Mouse (Mus musculus): ENCODE results near the gene Gm42957. TPM values are rescaled to one million over a fixed set of nuclear protein-coding genes. Genes with fewer than 3 reads are reported as not detected.
A peak's percentile ranks its signal among the peaks of the same experiment; 100 is the strongest.

The Gm42957 gene
- polyA plus RNA-seq, 1 experiment = 0.01 TPM

GRCm38 (mm10) chr3:96597435-96597891 lies 37.8 kb upstream of the Gm42957 start:
- H3K4me1 ChIP-seq (ENCODE audit: control insufficient read depth) = peaks cover 35% of the 10 kb centered on the region
- H3K9me3 ChIP-seq (ENCODE audit: control insufficient read depth, low read length) = peaks cover 16% of the 10 kb centered on the region
- peaks cover 79% of the 10 kb centered on the region for H3K27me3 ChIP-seq (ENCODE audit: control insufficient read depth)
- TF ChIP-seq TAL1 (IDR thresholded peaks at IDR 0.05; ENCODE audit: low read length) (no peak), GATA1 (IDR thresholded peaks at IDR 0.05; ENCODE audit: low read length) (no peak)
- no peaks in the 10 kb centered on the region for H3K36me3 ChIP-seq (ENCODE audit: control insufficient read depth)
- peak overlapping the region; percentile 29 for H3K4me3 ChIP-seq (replicated peaks)

- Histone ChIP-seq H3K4me1 (ENCODE audit: control insufficient read depth) (peaks cover 26% of the 10 kb centered on the region), H3K36me3 (ENCODE audit: control insufficient read depth) (no peaks in the 10 kb centered on the region), H3K9me3 (ENCODE audit: control insufficient read depth, low read length) (peaks cover 16% of the 10 kb centered on the region), H3K27me3 (ENCODE audit: control insufficient read depth) (peaks cover 88% of the 10 kb centered on the region), H3K4me3 (replicated peaks) (no peak overlapping the region)
- TF ChIP-seq GATA1 (IDR thresholded peaks at IDR 0.05; ENCODE audit: low read length) (no peak), TAL1 (IDR thresholded peaks at IDR 0.05; ENCODE audit: low read length) (no peak)
These were observed 36.9 kb upstream of the Gm42957 start for GRCm38 (mm10) chr3:96598156-96599068.

- peaks cover 23% of the 10 kb centered on the region for H3K4me1 ChIP-seq (ENCODE audit: control insufficient read depth)
- TF ChIP-seq GATA1 (IDR thresholded peaks at IDR 0.05; ENCODE audit: low read length) (no peak), TAL1 (IDR thresholded peaks at IDR 0.05; ENCODE audit: low read length) (no peak)
- H3K4me3 ChIP-seq (replicated peaks) = no peak overlapping the region
- no peaks in the 10 kb centered on the region for H3K36me3 ChIP-seq (ENCODE audit: control insufficient read depth)
- H3K27me3 ChIP-seq (ENCODE audit: control insufficient read depth) = peaks cover 93% of the 10 kb centered on the region
- peaks cover 16% of the 10 kb centered on the region for H3K9me3 ChIP-seq (ENCODE audit: control insufficient read depth, low read length)
These were observed 36.2 kb upstream of the Gm42957 start for GRCm38 (mm10) chr3:96599069-96599393.

GRCm38 (mm10) chr3:96599411-96599810 lies 35.9 kb upstream of the Gm42957 start:
- H3K9me3 ChIP-seq (ENCODE audit: control insufficient read depth, low read length) = peaks cover 16% of the 10 kb centered on the region
- TF ChIP-seq GATA1 (IDR thresholded peaks at IDR 0.05; ENCODE audit: low read length) (no peak), TAL1 (IDR thresholded peaks at IDR 0.05; ENCODE audit: low read length) (no peak)
- H3K36me3 ChIP-seq (ENCODE audit: control insufficient read depth) = no peaks in the 10 kb centered on the region
- H3K4me1 ChIP-seq (ENCODE audit: control insufficient read depth) = peaks cover 20% of the 10 kb centered on the region
- peaks cover 93% of the 10 kb centered on the region for H3K27me3 ChIP-seq (ENCODE audit: control insufficient read depth)
- H3K4me3 ChIP-seq (replicated peaks) = no peak overlapping the region

- peaks cover 12% of the 10 kb centered on the region for H3K9me3 ChIP-seq (ENCODE audit: control insufficient read depth, low read length)
- no peak for TF ChIP-seq GATA1 (IDR thresholded peaks at IDR 0.05; ENCODE audit: low read length)
- TF ChIP-seq TAL1 (IDR thresholded peaks at IDR 0.05; ENCODE audit: low read length) = no peak
- H3K27me3 ChIP-seq (ENCODE audit: control insufficient read depth) = peaks cover 82% of the 10 kb centered on the region
- H3K4me1 ChIP-seq (ENCODE audit: control insufficient read depth) = peaks cover 20% of the 10 kb centered on the region
- H3K4me3 ChIP-seq (replicated peaks) = peak within 1 kb of the TSS; percentile 60
- H3K36me3 ChIP-seq (ENCODE audit: control insufficient read depth) = no peaks in the 10 kb centered on the region
These were observed 34.5 kb upstream of the Gm42957 start, which contains the start of gene Lix1l for GRCm38 (mm10) chr3:96600639-96601250. Lix1l (plus strand) TSS chr3:96601149.

GRCm38 (mm10) chr3:96601251-96601787 lies 34.0 kb upstream of the Gm42957 start:
- peak overlapping the region; percentile 60 for H3K4me3 ChIP-seq (replicated peaks)
- H3K9me3 ChIP-seq (ENCODE audit: control insufficient read depth, low read length) = peaks cover 12% of the 10 kb centered on the region
- peaks cover 76% of the 10 kb centered on the region for H3K27me3 ChIP-seq (ENCODE audit: control insufficient read depth)
- H3K4me1 ChIP-seq (ENCODE audit: control insufficient read depth) = peaks cover 20% of the 10 kb centered on the region
- no peaks in the 10 kb centered on the region for H3K36me3 ChIP-seq (ENCODE audit: control insufficient read depth)
- TF ChIP-seq TAL1 (IDR thresholded peaks at IDR 0.05; ENCODE audit: low read length) = no peak
- no peak for TF ChIP-seq GATA1 (IDR thresholded peaks at IDR 0.05; ENCODE audit: low read length)

GRCm38 (mm10) chr3:96601941-96602703 lies 33.2 kb upstream of the Gm42957 start:
- Histone ChIP-seq H3K27me3 (ENCODE audit: control insufficient read depth) (peaks cover 68% of the 10 kb centered on the region), H3K36me3 (ENCODE audit: control insufficient read depth) (no peaks in the 10 kb centered on the region), H3K4me1 (ENCODE audit: control insufficient read depth) (peaks cover 17% of the 10 kb centered on the region), H3K4me3 (replicated peaks) (no peak overlapping the region), H3K9me3 (ENCODE audit: control insufficient read depth, low read length) (peaks cover 12% of the 10 kb centered on the region)
- no peak for TF ChIP-seq GATA1 (IDR thresholded peaks at IDR 0.05; ENCODE audit: low read length)
- TF ChIP-seq TAL1 (IDR thresholded peaks at IDR 0.05; ENCODE audit: low read length) = no peak

GRCm38 (mm10) chr3:96602704-96603084 lies 32.6 kb upstream of the Gm42957 start:
- Histone ChIP-seq H3K9me3 (ENCODE audit: control insufficient read depth, low read length) (peaks cover 8% of the 10 kb centered on the region), H3K4me1 (ENCODE audit: control insufficient read depth) (peaks cover 12% of the 10 kb centered on the region), H3K36me3 (ENCODE audit: control insufficient read depth) (no peaks in the 10 kb centered on the region), H3K4me3 (replicated peaks) (no peak overlapping the region), H3K27me3 (ENCODE audit: control insufficient read depth) (peaks cover 63% of the 10 kb centered on the region)
- TF ChIP-seq GATA1 (IDR thresholded peaks at IDR 0.05; ENCODE audit: low read length) (no peak), TAL1 (IDR thresholded peaks at IDR 0.05; ENCODE audit: low read length) (no peak)

Measured in erythroblast, embryonic 14.5 days (primary cell).